Mouse (Mus musculus) heart, adult 18-20 months (tissue): ENCODE data around the gene Tmem169. TPM values are rescaled to one million over a fixed set of nuclear protein-coding genes. Genes with fewer than 3 reads are reported as not detected.
"Not testable (repeated sequence)": the region's sequence is repeated elsewhere in the genome, so short reads cannot be mapped to it uniquely, and the experiment has no call there.

Source experiments
- DNase-seq, 2 experiments: peaks; one replicate each; pipeline ENCODE4 v3.0.0; 2021 to 2022; ENCODE audit warnings: mixed read lengths in 1 of 2
- long read RNA-seq, 2 experiments: library from polyadenylated mRNA; stranded (forward); transcript quantifications; one replicate each; pipeline ENCODE4 v2.0.0; 2021
- total RNA-seq, 2 experiments: library from RNA; stranded (reverse); gene quantifications; 2 replicates each; pipeline ENCODE4 v1.2.3; 2021

Tmem169 gene
- not detected for total RNA-seq
- long read RNA-seq, experiment 1, result 0 reads
- long read RNA-seq, experiment 2, result 0 reads

GRCm38 (mm10) chr1:72283992-72284485 is at the start of gene Tmem169, which contains the start of gene Pecr:
TSS of gene Tmem169 (plus strand) at chr1:72284369.
TSS of gene Pecr (minus strand) at chr1:72284314.
- peak; percentile 95 to 97 for DNase-seq

- DNase-seq, result peak; percentile 86 to 88
Observed at GRCm38 (mm10) chr1:72236363-72237006, 47.7 kb upstream of the Tmem169 start.

- DNase-seq, result peak; percentile 43 to 47
Observed at GRCm38 (mm10) chr1:72237007-72237775, 47.0 kb upstream of the Tmem169 start.

- DNase-seq, result no peak
Observed at GRCm38 (mm10) chr1:72238016-72238580, 46.1 kb upstream of the Tmem169 start.

GRCm38 (mm10) chr1:72239113-72239512 is 45.1 kb upstream of the Tmem169 start:
- DNase-seq, result not testable (repeated sequence)

GRCm38 (mm10) chr1:72242581-72243143 is 41.5 kb upstream of the Tmem169 start:
- DNase-seq, result no peak

- DNase-seq, result peak; percentile 96 to 98
Observed at GRCm38 (mm10) chr1:72243656-72244316, 40.4 kb upstream of the Tmem169 start.

GRCm38 (mm10) chr1:72244317-72245036 is 39.7 kb upstream of the Tmem169 start:
- DNase-seq, result peak; percentile 21 to 42

GRCm38 (mm10) chr1:72248226-72248737 is 35.9 kb upstream of the Tmem169 start:
- DNase-seq, result not testable (repeated sequence)

GRCm38 (mm10) chr1:72251806-72252205 is 32.4 kb upstream of the Tmem169 start:
- DNase-seq, result no peak

GRCm38 (mm10) chr1:72253881-72254491 is 30.2 kb upstream of the Tmem169 start:
- DNase-seq, result no peak

GRCm38 (mm10) chr1:72254545-72255061 is 29.6 kb upstream of the Tmem169 start:
- peak; percentile 92 to 95 for DNase-seq

- peak; percentile 49 to 50 for DNase-seq
Observed at GRCm38 (mm10) chr1:72255062-72255853, 28.9 kb upstream of the Tmem169 start.

- no peak for DNase-seq
Observed at GRCm38 (mm10) chr1:72255854-72256175, 28.4 kb upstream of the Tmem169 start.

GRCm38 (mm10) chr1:72256381-72257256 is 27.6 kb upstream of the Tmem169 start:
- DNase-seq, result peak; percentile 31 to 37

GRCm38 (mm10) chr1:72263099-72263498 is 21.1 kb upstream of the Tmem169 start:
- DNase-seq, result no peak

- DNase-seq, result no peak
Observed at GRCm38 (mm10) chr1:72278085-72278484, 6.1 kb upstream of the Tmem169 start.

GRCm38 (mm10) chr1:72282604-72283003 is 1.6 kb upstream of the Tmem169 start:
- no peak for DNase-seq

GRCm38 (mm10) chr1:72284539-72284938 is 370 bp downstream of the Tmem169 start:
- no peak for DNase-seq
